Mouse (Mus musculus): ENCODE measurements at regions not wholly inside any gene's neighbourhood (a gene's known extent, or its start where the extent isn't known, plus 50 kb on each side); places are given as distances from the start of the nearest gene placed in this dataset.

DNA sequence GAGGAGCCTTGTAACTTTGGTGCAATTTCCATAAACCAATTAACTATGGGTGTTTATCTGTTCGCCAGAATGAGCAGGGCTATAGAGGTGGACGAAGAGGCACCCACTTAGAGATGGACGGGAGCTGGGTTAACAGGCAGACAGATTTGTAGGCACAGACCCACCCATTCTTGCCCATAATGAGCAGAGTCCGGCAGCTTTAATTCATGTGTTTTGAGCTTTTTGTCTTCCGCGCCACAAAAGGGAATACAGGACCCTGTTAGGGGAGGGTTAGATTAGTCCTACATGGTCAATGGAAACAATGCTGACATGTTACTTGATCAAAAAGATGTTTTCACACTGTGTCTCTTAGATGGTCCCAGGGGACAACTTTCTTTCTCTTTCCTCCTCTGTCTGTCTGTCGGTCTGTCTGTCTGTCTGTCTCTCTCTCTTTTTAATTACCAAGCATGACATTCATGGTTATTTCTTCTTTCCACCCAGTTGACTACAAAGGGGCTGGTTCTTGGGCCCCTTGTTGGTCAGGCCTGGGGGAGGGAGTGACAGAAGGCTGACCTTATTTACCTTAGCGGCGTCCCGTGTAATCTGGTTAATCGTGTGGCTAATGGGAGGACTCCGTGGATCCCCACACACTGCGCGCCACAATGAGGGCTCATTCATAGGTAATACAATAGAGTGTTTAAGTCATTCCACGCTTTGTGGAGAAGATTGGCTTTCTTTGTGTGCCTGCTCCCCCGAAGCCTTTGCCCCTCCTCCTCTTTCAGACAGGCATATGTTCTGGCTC is 483.7 kb downstream of the Ofcc1 start:
- no peak overlapping the region for H3K27ac ChIP-seq
- no peak for DNase-seq (ENCODE audit: low spot score)
- no peaks in the 10 kb centered on the region for H3K36me3 ChIP-seq
- no peaks in the 10 kb centered on the region for H3K9me3 ChIP-seq
- H3K27me3 ChIP-seq (ENCODE audit: insufficient read depth, poor library complexity, severe bottlenecking), result no peaks in the 10 kb centered on the region
- 76% methylated on average over 16 of the region's 16 CpGs for WGBS
- H3K4me3 ChIP-seq, result no peak overlapping the region
- H3K4me1 ChIP-seq, result no peaks in the 10 kb centered on the region; the same call in 1 of the 2 replicates

GRCm38 (mm10) chr13:39852257-39852800 is 508.9 kb downstream of the Ofcc1 start:
- WGBS, result 77% methylated on average over 6 of the region's 6 CpGs

GRCm38 (mm10) chr13:39849391-39849790 is 511.9 kb downstream of the Ofcc1 start:
- no peak overlapping the region for H3K4me3 ChIP-seq
- WGBS, result 75% methylated on average over 1 of the region's 1 CpGs
- no peaks in the 10 kb centered on the region for H3K27me3 ChIP-seq (ENCODE audit: insufficient read depth, poor library complexity, severe bottlenecking)
- no peak overlapping the region for H3K27ac ChIP-seq
- no peak for DNase-seq (ENCODE audit: low spot score)
- H3K4me1 ChIP-seq, result no peaks in the 10 kb centered on the region; the same call in 1 of the 2 replicates
- H3K36me3 ChIP-seq, result no peaks in the 10 kb centered on the region
- no peaks in the 10 kb centered on the region for H3K9me3 ChIP-seq

More at GRCm38 (mm10) chr13:39852257-39852800, 508.9 kb downstream of the Ofcc1 start:
- H3K27me3 ChIP-seq (ENCODE audit: insufficient read depth, poor library complexity, severe bottlenecking), result no peaks in the 10 kb centered on the region
- H3K4me3 ChIP-seq, result no peak overlapping the region
- H3K9me3 ChIP-seq, result no peaks in the 10 kb centered on the region
- no peaks in the 10 kb centered on the region for H3K36me3 ChIP-seq
- no peaks in the 10 kb centered on the region; the same call in 1 of the 2 replicates for H3K4me1 ChIP-seq
- H3K27ac ChIP-seq, result no peak overlapping the region
- no peak for DNase-seq (ENCODE audit: low spot score)

DNA sequence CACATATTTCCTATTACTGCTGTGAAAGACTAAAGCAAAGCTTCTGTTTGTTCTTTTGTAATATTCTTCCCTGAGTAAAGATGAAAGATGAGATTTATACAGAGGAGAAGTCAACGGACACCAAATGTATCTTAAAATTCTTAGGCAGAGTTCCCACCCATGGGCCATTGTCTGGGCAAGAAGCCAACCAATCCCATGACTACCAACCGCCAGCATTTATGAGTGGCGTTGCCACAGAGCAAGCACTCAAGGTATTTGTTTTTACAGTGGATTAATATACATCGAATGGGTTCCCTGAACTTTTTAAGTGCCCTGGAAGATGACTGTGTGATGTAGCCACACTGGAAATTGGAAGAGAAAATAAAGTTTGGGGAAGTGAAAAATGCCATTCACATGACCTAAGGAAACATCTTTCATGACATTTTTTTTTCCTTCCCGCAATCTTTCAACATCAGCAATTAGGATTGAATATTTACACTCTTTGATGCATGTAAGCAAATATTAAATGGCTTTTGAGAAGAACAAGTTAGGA is 525.1 kb downstream of the Ofcc1 start:
- Histone ChIP-seq H3K9me3 (no peaks in the 10 kb centered on the region), H3K27ac (no peak overlapping the region), H3K36me3 (no peaks in the 10 kb centered on the region), H3K27me3 (ENCODE audit: insufficient read depth, poor library complexity, severe bottlenecking) (no peaks in the 10 kb centered on the region), H3K4me1 (no peaks in the 10 kb centered on the region), H3K4me3 (no peak overlapping the region)
- 85% methylated on average over 5 of the region's 5 CpGs for WGBS
- no peak for DNase-seq (ENCODE audit: low spot score)

DNA sequence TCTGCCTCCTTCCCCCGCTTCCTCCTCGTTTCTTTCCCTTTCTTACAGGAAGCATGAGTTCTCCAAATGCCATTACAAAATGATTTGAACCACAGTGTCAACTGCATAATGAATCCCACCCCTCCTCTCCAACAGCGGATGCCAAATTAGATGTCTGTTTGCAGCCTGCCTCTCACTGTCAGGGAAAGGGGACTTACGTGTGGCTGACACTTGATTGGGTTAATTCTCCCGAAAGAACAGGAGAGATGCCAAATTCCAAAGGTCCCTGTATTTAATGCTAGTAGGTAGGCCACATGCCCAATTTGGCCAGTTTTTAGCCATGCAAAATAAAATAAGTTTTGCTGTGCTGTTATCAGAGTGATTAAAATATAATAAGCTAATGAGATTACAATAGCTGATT is 525.9 kb downstream of the Ofcc1 start:
- no peak overlapping the region for H3K27ac ChIP-seq
- no peaks in the 10 kb centered on the region for H3K36me3 ChIP-seq
- DNase-seq (ENCODE audit: low spot score), result no peak
- no peak overlapping the region for H3K4me3 ChIP-seq
- H3K4me1 ChIP-seq, result no peaks in the 10 kb centered on the region
- H3K9me3 ChIP-seq, result no peaks in the 10 kb centered on the region
- H3K27me3 ChIP-seq (ENCODE audit: insufficient read depth, poor library complexity, severe bottlenecking), result no peaks in the 10 kb centered on the region
- WGBS, result 51% methylated on average over 5 of the region's 5 CpGs

DNA sequence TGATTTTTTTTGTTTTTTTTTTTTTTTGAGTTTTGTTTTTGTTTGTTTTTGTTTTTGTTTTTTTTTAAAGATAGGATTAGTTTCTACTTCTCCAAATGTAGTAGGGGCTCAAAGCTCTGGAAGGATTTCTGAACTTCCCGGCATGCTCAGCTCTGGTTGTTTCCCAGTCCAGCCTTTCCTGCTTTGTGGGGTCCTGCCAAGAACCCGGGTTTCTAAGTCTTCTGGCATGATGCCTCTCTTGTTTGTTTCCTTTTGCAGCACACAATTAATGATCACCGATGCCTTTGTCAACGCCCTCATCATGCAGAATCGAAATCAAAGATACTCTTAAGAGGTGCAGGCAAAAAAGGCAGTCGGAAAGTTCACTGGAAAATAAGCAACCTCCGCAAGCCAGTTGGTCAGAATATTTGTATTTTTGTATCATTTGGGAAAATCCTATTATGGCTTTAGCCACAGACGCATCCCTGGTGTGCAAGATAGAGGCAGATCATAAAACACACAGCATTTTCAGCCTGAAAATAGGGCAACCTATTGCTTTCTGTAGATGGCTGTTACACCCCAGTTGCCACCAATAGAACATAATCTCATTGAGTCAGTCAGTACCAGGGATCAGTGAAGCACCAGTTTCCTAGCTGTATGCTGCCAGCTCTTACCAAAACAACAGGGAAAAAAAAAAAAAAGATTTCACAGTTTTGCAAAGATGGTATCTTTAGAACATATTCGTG is 526.6 kb downstream of the Ofcc1 start:
- no peak overlapping the region for H3K4me3 ChIP-seq
- DNase-seq (ENCODE audit: low spot score), result no peak
- H3K27ac ChIP-seq, result no peak overlapping the region
- no peaks in the 10 kb centered on the region for H3K9me3 ChIP-seq
- H3K4me1 ChIP-seq, result no peaks in the 10 kb centered on the region
- H3K27me3 ChIP-seq (ENCODE audit: insufficient read depth, poor library complexity, severe bottlenecking), result no peaks in the 10 kb centered on the region
- no peaks in the 10 kb centered on the region for H3K36me3 ChIP-seq
- WGBS, result 75% methylated on average over 9 of the region's 9 CpGs

GRCm38 (mm10) chr13:39823965-39824555 is 537.2 kb downstream of the Ofcc1 start:
- peak; percentile 76 for DNase-seq (ENCODE audit: low spot score)
- 2% methylated on average over 20 of the region's 20 CpGs for WGBS
- Histone ChIP-seq H3K4me3 (peak overlapping the region; percentile 62), H3K4me1 (peaks cover 15% of the 10 kb centered on the region), H3K9me3 (no peaks in the 10 kb centered on the region), H3K36me3 (no peaks in the 10 kb centered on the region), H3K27ac (peak overlapping the region; percentile 77), H3K27me3 (ENCODE audit: insufficient read depth, poor library complexity, severe bottlenecking) (no peaks in the 10 kb centered on the region)

- H3K27me3 ChIP-seq (ENCODE audit: insufficient read depth, poor library complexity, severe bottlenecking), result no peaks in the 10 kb centered on the region
- H3K36me3 ChIP-seq, result no peaks in the 10 kb centered on the region
- H3K4me3 ChIP-seq, result peak overlapping the region; percentile 62
- DNase-seq (ENCODE audit: low spot score), result no peak
- H3K27ac ChIP-seq, result peak overlapping the region; percentile 77
- H3K9me3 ChIP-seq, result no peaks in the 10 kb centered on the region
- H3K4me1 ChIP-seq, result peaks cover 15% of the 10 kb centered on the region
- 5% methylated on average over 15 of the region's 15 CpGs for WGBS
Measured at GRCm38 (mm10) chr13:39823346-39823954, 537.8 kb downstream of the Ofcc1 start.

DNA sequence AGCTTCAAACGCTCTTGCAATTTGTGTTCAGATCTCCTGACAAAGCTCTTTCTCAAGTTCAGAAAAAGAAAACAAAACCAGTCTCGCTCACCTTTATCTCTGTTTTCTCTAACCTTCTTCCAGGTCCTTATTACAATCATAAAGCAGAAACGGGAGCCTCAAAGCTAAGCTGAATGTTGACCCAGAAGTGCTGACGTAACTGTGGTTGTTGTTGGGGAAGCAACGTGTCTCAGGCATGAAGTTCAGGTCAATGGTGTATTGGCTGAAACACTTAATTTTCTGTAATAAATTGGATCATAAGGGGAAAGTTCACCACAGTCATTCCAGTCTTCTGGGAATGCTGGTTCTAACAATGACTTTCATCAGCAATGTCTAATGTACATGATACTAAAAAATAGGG is 586.7 kb downstream of the Ofcc1 start:
- DNase-seq (ENCODE audit: low spot score), result no peak
- Histone ChIP-seq H3K9me3 (no peaks in the 10 kb centered on the region), H3K36me3 (no peaks in the 10 kb centered on the region), H3K4me3 (no peak overlapping the region), H3K27ac (no peak overlapping the region), H3K27me3 (ENCODE audit: insufficient read depth, poor library complexity, severe bottlenecking) (no peaks in the 10 kb centered on the region), H3K4me1 (peaks cover under 1% of the 10 kb centered on the region; the same call in 1 of the 2 replicates)
- 73% methylated on average over 5 of the region's 5 CpGs for WGBS

GRCm38 (mm10) chr13:39774111-39774510 is 587.1 kb downstream of the Ofcc1 start:
- H3K4me1 ChIP-seq, result peaks cover 5% of the 10 kb centered on the region
- no peaks in the 10 kb centered on the region for H3K36me3 ChIP-seq
- no peaks in the 10 kb centered on the region for H3K9me3 ChIP-seq
- no peak for DNase-seq (ENCODE audit: low spot score)
- no peaks in the 10 kb centered on the region for H3K27me3 ChIP-seq (ENCODE audit: insufficient read depth, poor library complexity, severe bottlenecking)
- no peak overlapping the region for H3K27ac ChIP-seq
- 83% methylated on average over 8 of the region's 8 CpGs for WGBS
- H3K4me3 ChIP-seq, result no peak overlapping the region

DNA sequence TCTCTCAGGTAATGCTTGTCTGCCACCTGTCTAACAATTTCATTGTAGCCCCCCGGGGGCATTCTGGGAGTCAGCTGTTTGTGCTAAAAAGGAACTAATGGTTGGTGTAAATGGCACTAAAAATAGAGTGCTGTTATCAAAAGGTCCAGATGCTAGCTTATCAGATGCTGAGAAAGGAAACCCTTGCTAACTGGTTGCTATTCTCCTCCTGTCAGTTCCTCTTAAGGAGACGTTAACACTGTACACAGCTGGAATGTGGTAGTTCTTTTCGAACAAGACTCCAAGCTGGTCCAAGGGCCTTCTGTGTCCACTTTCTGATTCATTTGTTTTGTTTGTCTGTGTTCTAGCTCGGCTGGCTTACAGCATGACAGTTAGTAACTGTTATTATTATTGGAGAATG is 592.0 kb downstream of the Ofcc1 start:
- Histone ChIP-seq H3K9me3 (no peaks in the 10 kb centered on the region), H3K27me3 (ENCODE audit: insufficient read depth, poor library complexity, severe bottlenecking) (no peaks in the 10 kb centered on the region), H3K4me1 (peaks cover 9% of the 10 kb centered on the region), H3K27ac (no peak overlapping the region), H3K4me3 (no peak overlapping the region), H3K36me3 (no peaks in the 10 kb centered on the region)
- DNase-seq (ENCODE audit: low spot score), result no peak
- WGBS, result 21% methylated on average over 4 of the region's 4 CpGs

DNA sequence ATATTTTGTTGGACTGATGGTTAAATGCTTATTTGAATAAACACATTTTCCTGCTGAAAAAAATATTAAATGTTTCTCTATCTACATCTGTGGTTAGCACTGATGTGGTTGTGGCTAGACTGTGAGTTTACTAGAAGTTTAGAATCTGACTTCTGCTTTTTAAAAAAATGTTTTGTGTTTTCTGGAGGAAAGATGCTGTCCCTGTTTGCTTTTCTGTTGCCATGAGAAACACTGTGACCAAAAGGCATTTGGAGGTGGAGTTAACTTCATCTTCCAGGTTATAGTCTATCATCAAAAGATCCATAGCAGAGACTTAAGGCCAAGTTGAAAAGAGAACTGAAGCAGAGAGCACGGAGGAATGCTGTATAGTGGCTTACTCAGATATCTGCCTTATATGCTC is 594.4 kb downstream of the Ofcc1 start:
- no peaks in the 10 kb centered on the region for H3K36me3 ChIP-seq
- no peaks in the 10 kb centered on the region for H3K9me3 ChIP-seq
- H3K27me3 ChIP-seq (ENCODE audit: insufficient read depth, poor library complexity, severe bottlenecking), result no peaks in the 10 kb centered on the region
- H3K4me3 ChIP-seq, result no peak overlapping the region
- 86% methylated on average over 1 of the region's 1 CpGs for WGBS
- H3K4me1 ChIP-seq, result peaks cover 9% of the 10 kb centered on the region
- no peak overlapping the region for H3K27ac ChIP-seq
- DNase-seq (ENCODE audit: low spot score), result no peak

All from heart, embryonic 10.5 days (tissue).